Mouse (Mus musculus) forebrain, embryonic 12.5 days (tissue): ENCODE data around the gene F2r. TPM values are rescaled to one million over a fixed set of nuclear protein-coding genes. Genes with fewer than 3 reads are reported as not detected.

Source experiments
- ATAC-seq: fragments of 200-750 bp; cut with Nextera tagmentation; 2 replicates; pipeline ENCODE4 v1.8.0; 2017; ENCODE audit warnings: moderate TSS enrichment; ENCODE audit not compliant: low FRiP score
- H3K27ac ChIP-seq: fragments of 300-500 bp; sonication (generic); 2 replicates; pipeline ENCODE4 v1.5.1; 2016; ENCODE audit warnings: mild to moderate bottlenecking
- H3K27me3 ChIP-seq: fragments of 300-500 bp; sonication (generic); 2 replicates; pipeline ENCODE4 v1.6.1; 2016; ENCODE audit warnings: mild to moderate bottlenecking
- H3K36me3 ChIP-seq: fragments of 300-500 bp; sonication (generic); replicated peaks from 2 replicates; pipeline ENCODE4 v1.6.1; 2016; ENCODE audit warnings: mild to moderate bottlenecking
- H3K4me1 ChIP-seq: fragments of 300-500 bp; sonication (generic); 2 replicates; pipeline ENCODE4 v1.6.1; 2016
- H3K4me2 ChIP-seq: fragments of 300-500 bp; sonication (generic); 2 replicates; pipeline ENCODE4 v1.6.1; 2016; ENCODE audit warnings: mild to moderate bottlenecking, moderate library complexity
- H3K4me3 ChIP-seq: fragments of 300-500 bp; sonication (generic); replicated peaks from 2 replicates; pipeline ENCODE4 v1.5.1; 2016; ENCODE audit warnings: mild to moderate bottlenecking
- H3K9ac ChIP-seq: fragments of 300-500 bp; sonication (generic); 2 replicates; pipeline ENCODE4 v1.6.1; 2016; ENCODE audit warnings: mild to moderate bottlenecking
- H3K9me3 ChIP-seq: fragments of 300-500 bp; sonication (generic); 2 replicates; pipeline ENCODE4 v1.6.1; 2016
- WGBS: fragments of 180-500 bp; shearing (Covaris S2); methylation state at CpG from one replicate; pipeline ENCODE4 v1.1.7; 2016; 5-methylcytosine and 5-hydroxymethylcytosine counted together
- polyA plus RNA-seq: library from polyadenylated mRNA; unstranded; fragments of >200 nt; fragmentation: Nextera tagmentation; extraction: Ambion mirVana; gene quantifications from 2 replicates; pipeline ENCODE4 v1.2.1, GENCODE M21; 2016

The F2r gene
- polyA plus RNA-seq, 1 experiment from 2014 or later, result 109 TPM

- ATAC-seq, result no peak
- Histone ChIP-seq H3K4me2 (no peak overlapping the region), H3K27ac (no peak overlapping the region), H3K4me3 (no peak overlapping the region), H3K9me3 (peaks cover 5% of the 10 kb centered on the region; the same call in 1 of the 2 replicates), H3K27me3 (no peaks in the 10 kb centered on the region), H3K9ac (no peak overlapping the region), H3K4me1 (no peaks in the 10 kb centered on the region), H3K36me3 (peaks cover 65% of the 10 kb centered on the region)
- WGBS, result 90% methylated on average over 6 of the region's 6 CpGs
Observed at GRCm38 (mm10) chr13:95608416-95609087, 9.7 kb downstream of the F2r start.

GRCm38 (mm10) chr13:95607019-95607418, 11.3 kb downstream of the F2r start:
- H3K27me3 ChIP-seq, result no peaks in the 10 kb centered on the region
- no peaks in the 10 kb centered on the region for H3K4me1 ChIP-seq
- ATAC-seq, result no peak
- no peak overlapping the region for H3K4me3 ChIP-seq
- H3K9ac ChIP-seq, result no peak overlapping the region
- no peak overlapping the region for H3K27ac ChIP-seq
- H3K9me3 ChIP-seq, result peaks cover 5% of the 10 kb centered on the region; the same call in 1 of the 2 replicates
- peaks cover 75% of the 10 kb centered on the region for H3K36me3 ChIP-seq
- no peak overlapping the region for H3K4me2 ChIP-seq
- WGBS, result 95% methylated on average over 8 of the region's 8 CpGs

DNA sequence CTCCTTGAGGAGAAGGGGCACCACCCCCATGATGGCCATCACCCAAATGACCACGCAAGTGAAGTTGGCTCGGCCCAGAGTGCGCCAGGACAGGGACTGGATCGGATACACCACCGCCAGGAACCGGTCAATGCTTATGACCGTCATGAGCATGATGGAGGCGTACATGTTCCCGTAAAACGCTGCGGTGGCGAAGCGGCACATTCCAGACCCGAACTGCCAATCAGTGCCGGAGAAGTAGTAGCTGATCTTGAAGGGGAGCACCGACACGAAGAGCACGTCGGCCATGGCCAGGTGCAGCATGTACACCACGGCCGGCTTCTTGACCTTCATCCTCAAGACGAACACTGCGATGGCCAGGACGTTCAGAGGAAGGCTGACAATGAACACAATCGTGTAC, 14.0 kb downstream of the F2r start:
- ATAC-seq, result no peak
- H3K4me3 ChIP-seq, result no peak overlapping the region
- no peaks in the 10 kb centered on the region for H3K27me3 ChIP-seq
- H3K4me1 ChIP-seq, result no peaks in the 10 kb centered on the region
- H3K4me2 ChIP-seq, result no peak overlapping the region
- H3K27ac ChIP-seq, result no peak overlapping the region; the same call in 1 of the 2 replicates
- H3K36me3 ChIP-seq, result peaks cover 63% of the 10 kb centered on the region
- 96% methylated on average over 25 of the region's 25 CpGs for WGBS
- no peak overlapping the region for H3K9ac ChIP-seq
- H3K9me3 ChIP-seq, result peaks cover 5% of the 10 kb centered on the region; the same call in 1 of the 2 replicates

- ATAC-seq, result no peak
- WGBS, result 80% methylated on average over 3 of the region's 3 CpGs
Observed at GRCm38 (mm10) chr13:95599833-95600359, 18.4 kb downstream of the F2r start.

DNA sequence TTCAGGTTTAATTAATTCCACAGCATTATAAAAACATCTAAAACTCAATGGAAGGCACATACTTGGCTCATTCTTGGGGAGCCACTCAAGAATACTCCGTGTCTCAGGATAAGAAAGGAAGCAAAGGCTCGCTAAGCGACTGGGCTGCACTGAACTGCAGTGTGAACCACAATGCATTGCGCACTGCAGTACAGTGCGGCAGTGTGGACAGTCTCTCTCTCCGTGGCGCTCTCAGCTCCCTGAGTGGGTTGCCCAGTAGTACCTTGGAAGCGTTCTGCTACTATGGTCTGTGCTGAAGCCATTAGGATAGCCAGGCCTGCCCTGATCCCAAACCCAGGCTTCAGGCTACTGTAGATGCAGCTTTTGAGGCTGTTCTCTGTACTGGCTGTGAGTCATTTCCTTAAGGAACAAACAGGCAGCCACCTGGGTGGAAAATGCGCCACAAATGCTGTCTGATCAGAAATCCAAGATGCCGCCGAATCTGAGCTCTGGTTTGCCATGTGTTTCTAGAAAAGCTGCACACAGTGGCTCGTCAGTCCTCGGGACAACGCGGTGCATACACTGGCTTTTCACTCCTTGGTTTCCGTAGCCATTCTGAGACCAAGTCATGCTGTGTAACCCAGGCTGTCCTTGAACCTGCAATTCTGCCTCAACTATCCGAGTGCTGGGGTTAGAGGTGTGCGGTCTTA, 19.9 kb downstream of the F2r start:
- ATAC-seq, result no peak
- 87% methylated on average over 18 of the region's 18 CpGs for WGBS

More at GRCm38 (mm10) chr13:95599833-95600359, 18.4 kb downstream of the F2r start:
- H3K4me1 ChIP-seq, result no peaks in the 10 kb centered on the region
- H3K36me3 ChIP-seq, result peaks cover 38% of the 10 kb centered on the region
- no peak overlapping the region for H3K4me3 ChIP-seq
- no peak overlapping the region for H3K4me2 ChIP-seq
- no peak overlapping the region for H3K9ac ChIP-seq
- no peak overlapping the region for H3K27ac ChIP-seq
- H3K27me3 ChIP-seq, result no peaks in the 10 kb centered on the region
- H3K9me3 ChIP-seq, result no peaks in the 10 kb centered on the region

GRCm38 (mm10) chr13:95597578-95597977, 20.7 kb downstream of the F2r start:
- Histone ChIP-seq H3K27me3 (no peaks in the 10 kb centered on the region), H3K4me1 (no peaks in the 10 kb centered on the region), H3K4me2 (no peak overlapping the region), H3K36me3 (peaks cover 15% of the 10 kb centered on the region), H3K9me3 (no peaks in the 10 kb centered on the region), H3K9ac (no peak overlapping the region), H3K27ac (no peak overlapping the region), H3K4me3 (no peak overlapping the region)
- 91% methylated on average over 10 of the region's 10 CpGs for WGBS
- ATAC-seq, result no peak

More for the DNA sequence above, 19.9 kb downstream of the F2r start:
- Histone ChIP-seq H3K4me3 (no peak overlapping the region), H3K4me2 (no peak overlapping the region), H3K27me3 (no peaks in the 10 kb centered on the region), H3K4me1 (no peaks in the 10 kb centered on the region), H3K9me3 (no peaks in the 10 kb centered on the region), H3K36me3 (peaks cover 23% of the 10 kb centered on the region), H3K27ac (no peak overlapping the region), H3K9ac (no peak overlapping the region)

DNA sequence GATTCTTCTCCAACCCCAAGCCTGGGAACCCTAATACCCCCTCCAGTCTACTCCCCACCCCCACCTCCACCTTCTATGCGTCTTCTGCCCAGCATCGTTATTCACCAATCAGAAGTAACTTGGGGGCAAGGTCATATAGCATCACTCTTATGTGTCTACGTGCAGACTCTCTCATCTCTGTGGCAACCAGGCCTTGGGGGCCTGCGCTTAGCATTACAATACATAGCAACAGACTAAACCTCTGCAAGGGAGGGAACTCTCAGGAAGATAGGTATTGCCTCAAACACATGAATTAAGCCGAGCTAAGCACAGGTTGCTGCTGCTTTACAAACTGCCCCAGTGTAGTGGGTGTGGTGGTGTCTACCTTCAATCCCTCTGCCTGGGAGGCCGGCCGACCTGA, 21.6 kb downstream of the F2r start:
- no peak overlapping the region for H3K27ac ChIP-seq
- peaks cover 10% of the 10 kb centered on the region for H3K36me3 ChIP-seq
- H3K4me1 ChIP-seq, result no peaks in the 10 kb centered on the region
- ATAC-seq, result no peak
- H3K4me3 ChIP-seq, result no peak overlapping the region
- H3K27me3 ChIP-seq, result no peaks in the 10 kb centered on the region
- no peak overlapping the region for H3K4me2 ChIP-seq
- no peak overlapping the region for H3K9ac ChIP-seq
- no peaks in the 10 kb centered on the region for H3K9me3 ChIP-seq
- WGBS, result 74% methylated on average over 7 of the region's 7 CpGs

DNA sequence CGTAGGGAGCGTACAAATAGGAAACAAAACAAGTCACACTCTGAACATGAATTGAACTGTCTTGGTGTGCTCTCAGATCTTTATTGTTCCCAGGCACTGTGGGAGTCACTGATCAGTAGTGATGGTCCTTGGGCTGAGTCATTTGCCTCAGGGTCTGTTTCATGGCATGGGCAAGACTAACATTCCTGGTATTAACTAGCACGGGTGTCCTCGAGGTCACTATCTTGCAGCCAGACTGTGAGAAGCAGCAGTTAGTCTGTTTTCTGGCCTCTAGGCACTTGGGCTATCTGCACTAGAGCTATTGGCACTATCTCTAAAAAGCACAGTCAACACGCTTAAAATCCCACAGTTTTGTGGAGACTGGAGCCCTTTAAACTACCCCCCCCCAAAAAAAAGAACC, 22.4 kb downstream of the F2r start:
- WGBS, result 86% methylated on average over 5 of the region's 5 CpGs
- Histone ChIP-seq H3K4me2 (no peak overlapping the region), H3K36me3 (peaks cover 2% of the 10 kb centered on the region; the same call in 1 of the 2 replicates), H3K4me3 (no peak overlapping the region), H3K4me1 (no peaks in the 10 kb centered on the region), H3K27me3 (no peaks in the 10 kb centered on the region), H3K9ac (no peak overlapping the region), H3K9me3 (no peaks in the 10 kb centered on the region), H3K27ac (no peak overlapping the region)
- no peak for ATAC-seq

DNA sequence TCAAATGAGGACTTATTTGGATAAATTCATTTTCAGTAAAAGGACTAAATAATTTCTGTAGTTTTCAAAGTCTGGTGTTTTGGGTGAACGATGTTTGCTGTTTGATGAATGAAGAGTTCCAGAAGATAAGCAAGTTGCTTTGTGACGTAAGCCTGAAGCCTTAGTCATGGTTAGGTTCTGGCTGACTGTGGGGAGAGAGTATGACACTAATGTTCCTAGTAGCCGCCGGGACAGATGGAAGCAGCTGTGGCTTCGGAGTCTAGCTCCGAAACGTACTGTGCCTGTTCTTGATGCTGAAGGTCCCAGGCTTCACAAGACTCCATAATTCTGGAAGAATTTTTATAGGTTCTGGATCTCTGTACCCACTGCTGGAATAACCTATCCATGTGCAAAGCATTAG, 22.9 kb downstream of the F2r start:
- H3K4me1 ChIP-seq, result no peaks in the 10 kb centered on the region
- no peak for ATAC-seq
- H3K27me3 ChIP-seq, result no peaks in the 10 kb centered on the region
- H3K4me2 ChIP-seq, result no peak overlapping the region
- no peak overlapping the region for H3K27ac ChIP-seq
- H3K36me3 ChIP-seq, result no peaks in the 10 kb centered on the region
- no peak overlapping the region for H3K9ac ChIP-seq
- H3K9me3 ChIP-seq, result no peaks in the 10 kb centered on the region
- WGBS, result 88% methylated on average over 7 of the region's 7 CpGs
- H3K4me3 ChIP-seq, result no peak overlapping the region

DNA sequence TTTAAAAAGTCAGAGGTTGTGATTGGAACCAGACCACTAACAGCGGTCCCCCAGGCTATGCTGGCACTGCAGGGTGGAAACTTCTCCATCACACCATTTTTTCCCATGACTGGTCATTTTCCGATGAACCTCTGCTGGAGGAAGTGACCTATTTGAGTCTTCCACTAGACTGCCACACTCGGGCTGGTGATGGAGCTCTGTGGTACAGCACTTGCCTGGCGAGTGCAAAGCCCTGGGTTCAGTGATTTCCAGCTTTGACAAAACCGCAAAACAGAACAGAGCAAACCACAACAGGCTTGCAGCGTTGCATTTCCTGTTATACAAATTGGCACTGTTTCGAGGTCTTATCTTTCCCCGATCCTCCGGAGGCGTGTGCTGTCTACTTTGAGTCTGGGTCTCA, 25.4 kb downstream of the F2r start:
- Histone ChIP-seq H3K9me3 (no peaks in the 10 kb centered on the region), H3K27ac (no peak overlapping the region)
- WGBS, result 86% methylated on average over 10 of the region's 10 CpGs

DNA sequence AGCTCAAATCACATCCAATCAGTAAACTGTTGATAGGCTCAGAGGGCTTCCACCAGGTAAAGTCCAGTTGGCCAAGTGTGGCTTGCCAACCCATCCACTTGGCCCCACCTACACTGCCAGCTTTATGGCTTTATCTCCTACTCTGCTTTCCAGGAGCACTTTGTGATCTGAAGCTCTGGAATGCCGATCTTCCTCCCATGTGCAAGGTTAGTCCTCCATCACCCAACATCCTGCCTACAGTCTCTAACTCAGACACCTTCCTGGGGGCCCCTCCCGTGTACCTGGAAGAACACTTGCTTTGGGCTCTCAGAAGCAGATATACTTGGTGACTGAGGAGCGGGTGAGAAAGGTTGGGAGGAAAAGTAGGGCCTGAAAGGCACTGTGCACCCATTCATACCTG, 26.7 kb downstream of the F2r start:
- no peaks in the 10 kb centered on the region for H3K36me3 ChIP-seq
- no peak overlapping the region for H3K4me3 ChIP-seq
- H3K9ac ChIP-seq, result no peak overlapping the region
- H3K27me3 ChIP-seq, result no peaks in the 10 kb centered on the region
- 93% methylated on average over 3 of the region's 3 CpGs for WGBS
- no peak for ATAC-seq
- no peaks in the 10 kb centered on the region for H3K9me3 ChIP-seq
- H3K4me1 ChIP-seq, result no peaks in the 10 kb centered on the region
- H3K4me2 ChIP-seq, result no peak overlapping the region
- no peak overlapping the region for H3K27ac ChIP-seq

More for the DNA sequence above, 25.4 kb downstream of the F2r start:
- Histone ChIP-seq H3K4me3 (no peak overlapping the region), H3K4me2 (no peak overlapping the region), H3K36me3 (no peaks in the 10 kb centered on the region), H3K9ac (no peak overlapping the region), H3K27me3 (no peaks in the 10 kb centered on the region), H3K4me1 (no peaks in the 10 kb centered on the region)
- ATAC-seq, result no peak

GRCm38 (mm10) chr13:95587628-95588027, 30.7 kb downstream of the F2r start:
- no peak for ATAC-seq
- Histone ChIP-seq H3K36me3 (no peaks in the 10 kb centered on the region), H3K4me2 (no peak overlapping the region), H3K9ac (no peak overlapping the region), H3K4me1 (peaks cover 9% of the 10 kb centered on the region), H3K4me3 (no peak overlapping the region), H3K27me3 (no peaks in the 10 kb centered on the region), H3K27ac (no peak overlapping the region), H3K9me3 (no peaks in the 10 kb centered on the region)
- 89% methylated on average over 4 of the region's 4 CpGs for WGBS
